Mouse (Mus musculus): ENCODE data around the gene Ankrd13a. TPM values are rescaled to one million over a fixed set of nuclear protein-coding genes. Genes with fewer than 3 reads are reported as not detected.

The Ankrd13a gene
- polyA plus RNA-seq, 1 experiment = 92.1 TPM

DNA sequence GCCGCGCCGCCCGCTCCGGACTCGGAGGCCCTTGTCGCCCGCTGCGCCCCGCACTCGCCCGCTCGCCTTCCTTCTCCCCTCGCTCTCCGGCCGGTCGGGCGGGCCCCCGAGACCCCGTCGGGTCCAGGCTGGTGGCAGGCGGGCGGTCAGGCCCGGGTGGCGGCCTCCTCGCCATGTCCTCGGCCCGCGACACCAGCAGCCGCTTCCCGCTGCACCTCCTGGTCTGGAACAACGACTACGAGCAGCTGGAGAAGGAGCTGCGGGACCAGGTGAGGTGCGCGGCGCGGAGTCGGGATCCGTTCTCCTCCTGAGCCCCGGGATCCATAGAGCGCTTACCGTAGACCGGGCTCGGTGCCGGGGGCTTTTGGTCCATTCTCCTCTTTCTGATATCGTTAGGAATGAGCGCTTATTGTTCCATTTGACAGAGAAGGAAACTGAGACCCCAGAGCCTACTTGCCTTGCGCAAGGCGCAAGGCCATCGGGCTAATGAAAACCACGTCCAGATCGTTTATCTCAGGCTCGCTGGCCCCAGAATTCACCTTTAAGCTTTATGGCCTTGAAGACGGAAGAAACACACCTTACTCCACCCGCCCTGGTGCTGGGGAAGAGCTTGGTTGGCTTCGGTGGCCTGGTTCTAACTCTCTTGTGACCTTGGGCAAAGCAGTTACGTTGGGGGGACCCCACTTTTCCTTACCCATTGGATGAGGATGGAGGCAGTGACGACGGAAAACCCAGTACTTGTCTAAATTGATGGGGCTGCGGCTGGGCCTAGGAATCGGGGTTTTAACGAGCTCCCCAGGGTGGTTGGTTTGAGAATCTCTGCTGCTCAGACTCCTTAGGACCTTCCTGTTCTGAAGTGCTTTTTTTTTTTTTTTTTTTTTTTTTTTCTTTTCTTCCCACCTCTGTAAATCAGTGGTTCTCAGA lies 841 bp downstream of the Ankrd13a start, which contains the start of gene Git2:
Gene Git2, minus strand, starts transcription at position 462 of the 924 bp plus-strand sequence.
- WGBS = under 1% methylated on average over 63 of the region's 63 CpGs
- no peak for TF ChIP-seq POLR2A (IDR thresholded peaks at IDR 0.05; ENCODE audit: borderline replicate concordance, extremely low read depth, low read depth, low read length)
- TF ChIP-seq CTCF (IDR thresholded peaks at IDR 0.05; ENCODE audit: insufficient read depth, low read length) = no peak

GRCm38 (mm10) chr5:114776174-114776573 lies 1.7 kb downstream of the Ankrd13a start:
- H3K4me1 ChIP-seq (ENCODE audit: control insufficient read depth, insufficient read depth, low read length) = peaks cover 23% of the 10 kb centered on the region
- DNase-seq = no peak
- no peak overlapping the region for H3K4me3 ChIP-seq (replicated peaks; ENCODE audit: extremely low read depth, low read depth, low read length)
- WGBS = 68% methylated on average over 7 of the region's 7 CpGs
- TF ChIP-seq CTCF (IDR thresholded peaks at IDR 0.05; ENCODE audit: insufficient read depth, low read length) (no peak), POLR2A (IDR thresholded peaks at IDR 0.05; ENCODE audit: borderline replicate concordance, extremely low read depth, low read depth, low read length) (no peak)

More for the DNA sequence above, 841 bp downstream of the Ankrd13a start, which contains the start of gene Git2:
- no peak for DNase-seq
- peak within 1 kb of the TSS; percentile 89 for H3K4me3 ChIP-seq (replicated peaks; ENCODE audit: extremely low read depth, low read depth, low read length)
- H3K4me1 ChIP-seq (ENCODE audit: control insufficient read depth, insufficient read depth, low read length) = peaks cover 21% of the 10 kb centered on the region

GRCm38 (mm10) chr5:114779956-114780489 lies 5.5 kb downstream of the Ankrd13a start:
- H3K4me3 ChIP-seq (replicated peaks; ENCODE audit: extremely low read depth, low read depth, low read length) = no peak overlapping the region
- no peak for DNase-seq
- WGBS = 59% methylated on average over 7 of the region's 7 CpGs
- H3K4me1 ChIP-seq (ENCODE audit: control insufficient read depth, insufficient read depth, low read length) = peaks cover 40% of the 10 kb centered on the region
- TF ChIP-seq CTCF (IDR thresholded peaks at IDR 0.05; ENCODE audit: insufficient read depth, low read length) (no peak), POLR2A (IDR thresholded peaks at IDR 0.05; ENCODE audit: borderline replicate concordance, extremely low read depth, low read depth, low read length) (no peak)

- 67% methylated on average over 7 of the region's 7 CpGs for WGBS
- no peak for TF ChIP-seq CTCF (IDR thresholded peaks at IDR 0.05; ENCODE audit: insufficient read depth, low read length)
- no peak for TF ChIP-seq POLR2A (IDR thresholded peaks at IDR 0.05; ENCODE audit: borderline replicate concordance, extremely low read depth, low read depth, low read length)
- DNase-seq = no peak
- H3K4me1 ChIP-seq (ENCODE audit: control insufficient read depth, insufficient read depth, low read length) = peaks cover 43% of the 10 kb centered on the region
- H3K4me3 ChIP-seq (replicated peaks; ENCODE audit: extremely low read depth, low read depth, low read length) = no peak overlapping the region
Observed at GRCm38 (mm10) chr5:114780912-114781311, 6.4 kb downstream of the Ankrd13a start.

GRCm38 (mm10) chr5:114782991-114783390 lies 8.5 kb downstream of the Ankrd13a start:
- no peak for DNase-seq
- Histone ChIP-seq H3K4me3 (replicated peaks; ENCODE audit: extremely low read depth, low read depth, low read length) (no peak overlapping the region), H3K4me1 (ENCODE audit: control insufficient read depth, insufficient read depth, low read length) (peaks cover 36% of the 10 kb centered on the region)
- TF ChIP-seq POLR2A (IDR thresholded peaks at IDR 0.05; ENCODE audit: borderline replicate concordance, extremely low read depth, low read depth, low read length) (no peak), CTCF (IDR thresholded peaks at IDR 0.05; ENCODE audit: insufficient read depth, low read length) (no peak)
- WGBS = 57% methylated on average over 9 of the region's 9 CpGs

- WGBS = 64% methylated on average over 12 of the region's 12 CpGs
Observed at GRCm38 (mm10) chr5:114783405-114784163, 9.1 kb downstream of the Ankrd13a start.

GRCm38 (mm10) chr5:114784622-114785165 lies 10.2 kb downstream of the Ankrd13a start:
- peak; percentile 62 for DNase-seq
- WGBS = 8% methylated on average over 16 of the region's 16 CpGs
- TF ChIP-seq POLR2A (IDR thresholded peaks at IDR 0.05; ENCODE audit: borderline replicate concordance, extremely low read depth, low read depth, low read length) (peak; percentile 44; the same call in 1 of the 2 replicates), CTCF (IDR thresholded peaks at IDR 0.05; ENCODE audit: insufficient read depth, low read length) (no peak)
- Histone ChIP-seq H3K4me1 (ENCODE audit: control insufficient read depth, insufficient read depth, low read length) (peaks cover 33% of the 10 kb centered on the region), H3K4me3 (replicated peaks; ENCODE audit: extremely low read depth, low read depth, low read length) (peak overlapping the region; percentile 8)

More at GRCm38 (mm10) chr5:114783405-114784163, 9.1 kb downstream of the Ankrd13a start:
- TF ChIP-seq POLR2A (IDR thresholded peaks at IDR 0.05; ENCODE audit: borderline replicate concordance, extremely low read depth, low read depth, low read length) (peak; percentile 26; the same call in 1 of the 2 replicates), CTCF (IDR thresholded peaks at IDR 0.05; ENCODE audit: insufficient read depth, low read length) (no peak)
- no peak for DNase-seq
- H3K4me1 ChIP-seq (ENCODE audit: control insufficient read depth, insufficient read depth, low read length) = peaks cover 35% of the 10 kb centered on the region
- H3K4me3 ChIP-seq (replicated peaks; ENCODE audit: extremely low read depth, low read depth, low read length) = no peak overlapping the region

- Histone ChIP-seq H3K4me3 (replicated peaks; ENCODE audit: extremely low read depth, low read depth, low read length) (peak overlapping the region; percentile 8), H3K4me1 (ENCODE audit: control insufficient read depth, insufficient read depth, low read length) (peaks cover 33% of the 10 kb centered on the region)
- no peak for DNase-seq
- TF ChIP-seq CTCF (IDR thresholded peaks at IDR 0.05; ENCODE audit: insufficient read depth, low read length) = no peak
- WGBS = 60% methylated on average over 5 of the region's 5 CpGs
Observed at GRCm38 (mm10) chr5:114785196-114785595, 10.7 kb downstream of the Ankrd13a start.

DNA sequence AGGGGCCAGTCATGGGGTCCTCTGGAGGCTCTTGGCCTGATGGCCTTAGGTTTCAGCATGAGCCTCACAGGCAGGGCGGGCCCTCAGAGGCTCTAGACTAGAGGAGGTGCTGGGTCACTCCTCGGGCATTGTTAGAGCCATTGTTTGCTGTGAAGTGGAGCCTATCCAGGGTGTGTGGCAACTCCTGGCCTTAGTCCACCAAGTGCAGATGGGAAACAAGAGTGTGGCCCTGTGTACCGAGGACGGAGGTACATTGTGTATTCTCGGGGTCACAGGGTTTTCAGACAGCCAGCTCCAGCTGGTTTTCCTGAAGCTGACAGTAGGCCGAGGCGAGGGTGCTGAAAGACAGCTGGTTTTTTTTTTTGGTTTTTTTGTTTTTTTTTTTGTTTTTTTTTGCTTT lies 18.8 kb downstream of the Ankrd13a start:
- H3K4me1 ChIP-seq (ENCODE audit: control insufficient read depth, insufficient read depth, low read length) = peaks cover 21% of the 10 kb centered on the region
- no peak for TF ChIP-seq CTCF (IDR thresholded peaks at IDR 0.05; ENCODE audit: insufficient read depth, low read length)
- no peak for TF ChIP-seq POLR2A (IDR thresholded peaks at IDR 0.05; ENCODE audit: borderline replicate concordance, extremely low read depth, low read depth, low read length)

More for the DNA sequence above, 18.8 kb downstream of the Ankrd13a start:
- DNase-seq = peak; percentile 79
- H3K4me3 ChIP-seq (replicated peaks; ENCODE audit: extremely low read depth, low read depth, low read length) = no peak overlapping the region
- 30% methylated on average over 7 of the region's 7 CpGs for WGBS
